Mouse (Mus musculus): ENCODE measurements around the gene Pskh1.

DNA sequence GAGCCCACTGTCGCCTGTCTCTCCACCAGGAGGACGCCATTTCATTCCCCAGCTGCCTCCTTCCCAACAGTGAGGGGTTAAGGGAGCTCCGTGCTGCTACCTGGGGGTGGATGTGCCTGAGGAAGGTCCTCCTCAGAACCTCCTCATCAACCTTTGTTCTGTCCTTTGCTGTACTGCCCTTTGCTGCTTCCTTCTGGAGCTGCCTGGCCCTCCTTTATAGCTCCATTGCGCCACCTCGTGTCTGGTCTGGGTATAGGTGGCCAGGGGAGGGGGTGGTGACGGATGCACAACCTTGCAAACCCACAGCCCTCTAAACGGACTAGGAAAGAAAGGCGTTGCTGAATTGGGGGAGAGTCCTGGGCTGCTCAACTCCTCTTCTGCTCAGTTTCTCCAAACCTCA lies 30.4 kb downstream of the Pskh1 start:
- TF ChIP-seq CTCF (conservative IDR thresholded peaks at IDR 0.05; ENCODE audit: low read length) (peak; percentile 99), POU5F1 (IDR thresholded peaks at IDR 0.05; ENCODE audit: borderline replicate concordance, low read length) (no peak), NANOG (IDR thresholded peaks at IDR 0.05; ENCODE audit: borderline replicate concordance, low read length) (no peak)
